Mouse (Mus musculus) MEL (cell line): ENCODE data around the gene Nfe2l3. TPM values are rescaled to one million over a fixed set of nuclear protein-coding genes. Genes with fewer than 3 reads are reported as not detected.

ENCODE experiments used
- DNase-seq: peaks from one replicate; pipeline ENCODE4 v3.0.0; 2011; ENCODE audit warnings: low read depth, low spot score
- H3K27ac ChIP-seq: 2 replicates; pipeline ENCODE4 v1.5.1; 2012; ENCODE audit warnings: low read depth, mild to moderate bottlenecking, control low read depth, low read length, moderate library complexity; ENCODE audit not compliant: control insufficient read depth
- H3K27me3 ChIP-seq, 2 experiments: fragments of 150-350 bp in 1 of 2; sonication (generic) in 1 of 2; 2 replicates each; pipeline ENCODE4 v1.6.1; 2012; ENCODE audit warnings: low read length in 2 of 2, mild to moderate bottlenecking in 2 of 2, improper control_type of control experiment in 1 of 2, moderate library complexity in 1 of 2; ENCODE audit not compliant: insufficient read depth in 2 of 2, control insufficient read depth in 1 of 2
- H3K36me3 ChIP-seq, 2 experiments: 2 replicates each; pipeline ENCODE4 v1.6.1; 2012 to 2014; ENCODE audit warnings: low read length in 2 of 2, improper control_type of control experiment in 1 of 2, inconsistent platforms in 1 of 2, mild to moderate bottlenecking in 1 of 2; ENCODE audit not compliant: insufficient read depth in 2 of 2, control insufficient read depth in 1 of 2
- H3K4me1 ChIP-seq, 2 experiments: fragments of 150-350 bp in 1 of 2; sonication (generic) in 1 of 2; 2 replicates each; pipeline ENCODE4 v1.6.1; 2012; ENCODE audit warnings: low read length in 2 of 2, improper control_type of control experiment in 1 of 2, mild to moderate bottlenecking in 1 of 2; ENCODE audit not compliant: insufficient read depth in 2 of 2, control insufficient read depth in 1 of 2
- H3K4me3 ChIP-seq, 2 experiments: fragments of 150-350 bp in 1 of 2; sonication (generic) in 1 of 2; 2 replicates each; pipeline ENCODE4 v1.5.1; 2012; ENCODE audit warnings: low read depth in 2 of 2, low read length in 2 of 2, mild to moderate bottlenecking in 2 of 2, moderate library complexity in 2 of 2, control low read depth in 1 of 2, improper control_type of control experiment in 1 of 2; ENCODE audit not compliant: control insufficient read depth in 1 of 2, insufficient read depth in 1 of 2
- H3K79me2 ChIP-seq: 2 replicates; pipeline ENCODE4 v1.6.1; 2012; ENCODE audit warnings: mild to moderate bottlenecking, low read length, moderate library complexity; ENCODE audit not compliant: control insufficient read depth, poor library complexity, insufficient read depth
- H3K9ac ChIP-seq: 2 replicates; pipeline ENCODE4 v1.6.1; 2012; ENCODE audit warnings: low read depth, mild to moderate bottlenecking, control low read depth, low read length, moderate library complexity; ENCODE audit not compliant: control insufficient read depth, poor library complexity, severe bottlenecking
- H3K9me3 ChIP-seq: fragments of 150-350 bp; sonication (generic); replicated peaks from 2 replicates; pipeline ENCODE4 v1.6.1; 2012; ENCODE audit warnings: mild to moderate bottlenecking, low read length, improper control_type of control experiment, moderate library complexity; ENCODE audit not compliant: insufficient read depth
- BHLHE40 ChIP-seq: IDR thresholded peaks from 2 replicates; pipeline ENCODE4 v1.6.1; 2012; ENCODE audit warnings: low read depth, mild to moderate bottlenecking, inconsistent platforms, low read length, improper control_type of control experiment, borderline replicate concordance
- CHD2 ChIP-seq: IDR thresholded peaks from 2 replicates; pipeline ENCODE4 v1.6.1; 2011; ENCODE audit warnings: low read length, improper control_type of control experiment
- GABPA ChIP-seq: IDR thresholded peaks from 2 replicates; pipeline ENCODE4 v1.6.1; 2012; ENCODE audit warnings: low read depth, mild to moderate bottlenecking, inconsistent platforms, low read length, improper control_type of control experiment, moderate library complexity
- GATA1 ChIP-seq: IDR thresholded peaks from 2 replicates; pipeline ENCODE4 v1.6.1; 2011; ENCODE audit warnings: low read depth, low read length, improper control_type of control experiment
- JUND ChIP-seq: IDR thresholded peaks from 2 replicates; pipeline ENCODE4 v1.6.1; 2011; ENCODE audit warnings: low read depth, mild to moderate bottlenecking, improper control_type of control experiment, low read length
- KAT2A ChIP-seq: conservative IDR thresholded peaks from 2 replicates; pipeline ENCODE4 v1.6.1; 2012; ENCODE audit warnings: low read depth, low read length, improper control_type of control experiment, inconsistent platforms
- MAX ChIP-seq: IDR thresholded peaks from 2 replicates; pipeline ENCODE4 v1.6.1; 2011; ENCODE audit warnings: low read length, improper control_type of control experiment
- MEF2A ChIP-seq: IDR thresholded peaks from 2 replicates; pipeline ENCODE4 v1.6.1; 2014; ENCODE audit warnings: low read depth, mild to moderate bottlenecking, inconsistent platforms, low read length, improper control_type of control experiment; ENCODE audit not compliant: poor library complexity, insufficient replicate concordance, severe bottlenecking; ENCODE audit errors: extremely low read depth
- MYB ChIP-seq: IDR thresholded peaks from 2 replicates; pipeline ENCODE4 v1.6.1; 2011; ENCODE audit warnings: mild to moderate bottlenecking, low read depth, low read length, improper control_type of control experiment
- MYC ChIP-seq: IDR thresholded peaks from 2 replicates; pipeline ENCODE4 v1.6.1; 2011; ENCODE audit warnings: low read depth, mild to moderate bottlenecking, low read length, improper control_type of control experiment, moderate library complexity
- NELFE ChIP-seq: IDR thresholded peaks from 2 replicates; pipeline ENCODE4 v1.6.1; 2011; ENCODE audit warnings: low read depth, low read length, improper control_type of control experiment
- POLR2AphosphoS2 ChIP-seq: IDR thresholded peaks from 2 replicates; pipeline ENCODE4 v1.6.1; 2011; ENCODE audit warnings: low read length, improper control_type of control experiment
- RAD21 ChIP-seq: IDR thresholded peaks from 2 replicates; pipeline ENCODE4 v1.6.1; 2011; ENCODE audit warnings: mild to moderate bottlenecking, low read depth, low read length, improper control_type of control experiment
- TAL1 ChIP-seq: IDR thresholded peaks from 2 replicates; pipeline ENCODE4 v1.6.1; 2012; ENCODE audit warnings: mild to moderate bottlenecking, inconsistent platforms, low read length, moderate library complexity, mixed read lengths
- UBTF ChIP-seq: IDR thresholded peaks from 2 replicates; pipeline ENCODE4 v1.6.1; 2012; ENCODE audit warnings: low read depth, mild to moderate bottlenecking, inconsistent platforms, low read length, improper control_type of control experiment, moderate library complexity, borderline replicate concordance; ENCODE audit not compliant: insufficient read depth
- USF1 ChIP-seq: IDR thresholded peaks from 2 replicates; pipeline ENCODE4 v1.6.1; 2014; ENCODE audit warnings: low read depth, mild to moderate bottlenecking, inconsistent platforms, low read length, improper control_type of control experiment, moderate library complexity
- USF2 ChIP-seq, 2 experiments: IDR thresholded peaks; 2 replicates each; pipeline ENCODE4 v1.6.1; 2011 to 2012; ENCODE audit warnings: improper control_type of control experiment in 2 of 2, low read length in 2 of 2, borderline replicate concordance in 1 of 2, inconsistent platforms in 1 of 2, low read depth in 1 of 2, mild to moderate bottlenecking in 1 of 2; ENCODE audit not compliant: insufficient read depth in 1 of 2
- ZMIZ1 ChIP-seq: IDR thresholded peaks from 2 replicates; pipeline ENCODE4 v1.6.1; 2012; ENCODE audit warnings: low read depth, mild to moderate bottlenecking, inconsistent platforms, low read length, improper control_type of control experiment, moderate library complexity
- polyA plus RNA-seq, 2 experiments: library from polyadenylated mRNA; stranded (reverse) in 1 of 2; unstranded in 1 of 2; fragments of >175 nt in 1 of 2; fragments of >200 nt in 1 of 2; gene quantifications; 2 replicates each; pipeline versions ENCODE4 v1.2.1 to v1.2.4; 2012; ENCODE audit warnings: low replicate concordance in 2 of 2, low read depth in 1 of 2; ENCODE audit not compliant: insufficient read length in 2 of 2, insufficient read depth in 1 of 2, missing spikeins in 1 of 2
- total RNA-seq: library from RNA; depleted of rRNA; stranded (reverse); fragments of 300-350 nt; gene quantifications from 2 replicates; pipeline ENCODE4 v1.2.3, GENCODE M21; 2012; rRNA removed

The Nfe2l3 gene
- total and polyA plus RNA-seq, 3 experiments, result 0.15 to 0.21 TPM; not detected in 1

DNA sequence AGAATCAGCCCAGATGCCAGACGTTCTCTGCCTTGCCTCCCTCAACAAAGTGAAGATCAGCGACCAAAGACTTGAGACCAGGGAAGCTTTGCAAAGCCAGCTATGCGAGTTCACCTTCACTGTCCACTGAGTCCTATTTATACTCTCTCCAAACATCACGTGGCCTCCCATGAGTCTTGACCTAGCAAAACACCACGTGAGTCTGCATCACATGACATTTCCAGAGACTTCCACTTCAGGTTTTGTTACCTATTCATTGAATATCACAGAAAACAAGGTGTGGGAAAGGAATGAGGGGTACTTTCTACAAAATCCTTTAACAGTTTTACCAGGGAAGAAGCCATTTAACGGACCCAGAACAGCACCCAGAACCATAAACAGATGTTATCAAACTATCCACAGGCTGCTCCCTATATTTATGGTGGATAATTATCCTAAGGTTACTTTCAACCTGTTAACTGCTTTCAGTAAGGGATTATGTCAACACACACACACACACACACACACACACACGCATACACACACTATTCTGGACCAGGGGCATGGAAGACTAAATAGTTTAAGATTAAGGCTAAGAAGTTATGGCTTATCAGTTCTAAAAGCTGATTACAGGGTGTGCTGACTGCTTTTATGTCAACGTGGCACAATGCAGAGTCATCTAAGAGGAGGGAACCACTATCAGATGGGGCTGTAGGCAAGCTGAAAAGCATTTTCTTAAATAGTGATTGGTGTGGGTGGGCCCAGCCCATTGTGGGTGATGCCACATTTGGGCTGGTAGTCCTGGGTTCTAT lies 65.0 kb downstream of the Nfe2l3 start (continued):
- TF ChIP-seq TAL1, result no peak
- TF ChIP-seq ZMIZ1, result no peak
- TF ChIP-seq USF2 (IDR thresholded peaks at IDR 0.05; ENCODE audit: borderline replicate concordance in 1 of 2, insufficient read depth in 1 of 2, low read depth in 1 of 2, low read length in 2 of 2), result no peak
- TF ChIP-seq MYB, result 0 out of 2 replicates have a peak, but pooled peaks have one; percentile 17

DNA sequence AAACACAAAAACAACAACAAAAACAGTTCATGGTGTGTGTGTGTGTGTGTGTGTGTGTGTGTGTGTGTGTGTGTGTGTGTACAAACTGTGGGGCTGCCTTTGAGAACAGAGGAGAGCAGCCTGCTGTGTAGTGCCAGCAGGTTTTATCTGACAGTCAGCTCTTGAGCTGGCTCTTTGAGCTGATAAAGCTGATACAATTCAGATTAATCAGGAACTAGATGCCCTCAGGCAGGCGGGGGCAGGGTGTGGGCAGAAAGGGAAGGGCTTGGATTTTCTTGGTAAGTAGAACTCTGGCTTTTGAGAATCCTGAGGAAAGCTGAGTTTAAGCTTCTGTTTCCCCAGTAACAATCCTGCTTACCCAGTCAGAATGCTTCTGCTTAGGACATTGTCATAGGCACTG lies 73.2 kb downstream of the Nfe2l3 start:
- Histone ChIP-seq H3K4me3 (no peak overlapping the region), H3K9ac (no peak overlapping the region), H3K27ac (no peak overlapping the region), H3K9me3 (no peaks in the 10 kb centered on the region), H3K79me2 (no peaks in the 10 kb centered on the region), H3K27me3 (no peaks in the 10 kb centered on the region), H3K36me3 (peaks cover 0 to 7% of the 10 kb centered on the region in 2 experiments; a peak in 2 of 4 replicates), H3K4me1 (peaks cover 0 to 3% of the 10 kb centered on the region in 2 experiments; a peak in 3 of 4 replicates)
- TF ChIP-seq GATA1 (peak; percentile 44; the same call in 1 of the 2 replicates), GABPA (no peak)
- no peak for DNase-seq

DNA sequence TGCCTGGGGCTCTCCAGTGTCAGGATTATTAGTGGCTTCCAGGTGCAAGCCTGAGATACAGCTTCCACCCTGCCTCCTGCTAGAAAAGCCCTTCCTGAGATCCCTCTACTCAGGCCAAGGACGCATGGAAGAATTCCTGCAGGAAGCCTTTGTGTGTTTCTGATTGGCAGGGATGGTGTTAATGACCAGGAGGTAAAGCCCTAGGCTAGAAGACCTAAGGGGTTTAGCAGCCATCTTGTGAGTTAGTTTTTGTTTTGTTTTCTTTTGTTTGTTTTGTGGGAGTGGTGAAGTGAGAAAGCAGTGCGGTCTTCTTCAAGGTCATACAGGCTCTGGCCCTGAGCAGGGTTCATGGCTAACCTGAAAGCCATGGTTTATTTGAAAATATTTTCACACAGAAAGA lies 75.1 kb downstream of the Nfe2l3 start:
- Histone ChIP-seq H3K9me3 (no peaks in the 10 kb centered on the region), H3K79me2 (no peaks in the 10 kb centered on the region), H3K27ac (no peak overlapping the region), H3K4me3 (no peak overlapping the region), H3K4me1 (peaks cover 0 to 3% of the 10 kb centered on the region in 2 experiments; a peak in 3 of 4 replicates), H3K9ac (no peak overlapping the region), H3K36me3 (peaks cover 0 to 7% of the 10 kb centered on the region in 2 experiments; a peak in 2 of 4 replicates), H3K27me3 (no peaks in the 10 kb centered on the region)
- no peak for DNase-seq
- TF ChIP-seq NELFE (no peak), MAX (no peak), MYC (no peak), TAL1 (no peak), JUND (no peak), ZMIZ1 (no peak), KAT2A (no peak), UBTF (no peak), BHLHE40 (no peak), CHD2 (no peak), RAD21 (no peak), MEF2A (no peak), USF1 (no peak), POLR2AphosphoS2 (no peak)

Other genes with a start within 250 kb of the Nfe2l3 start
- gene Hnrnpa2b1, start 37.2 kb downstream of the Nfe2l3 start, total RNA-seq, result 635 and 657 TPM in 2 replicates
- gene Hnrnpa2b1, start 37.2 kb downstream of the Nfe2l3 start, polyA plus RNA-seq, result 1,000 to 10,000 TPM; 1,226 to 1,710 TPM
- 250 and 253 TPM in 2 replicates for gene Cbx3, start 37.7 kb downstream of the Nfe2l3 start, total RNA-seq
- gene Cbx3, start 37.7 kb downstream of the Nfe2l3 start, polyA plus RNA-seq, result 100 to 1,000 TPM in 1 of 2 experiments, not detected in 1; 177 TPM
- gene Snx10, start 91.2 kb downstream of the Nfe2l3 start, total RNA-seq, result 3.9 and 6.6 TPM in 2 replicates
- gene Snx10, start 91.2 kb downstream of the Nfe2l3 start, polyA plus RNA-seq, result 1 to 10 TPM in 1 of 2 experiments, not detected in 1; 7.0 TPM